Mouse (Mus musculus) E14TG2a.4 (cell line): ENCODE data around the gene Aldh8a1.

Experiments used
- CTCF ChIP-seq: conservative IDR thresholded peaks from 2 replicates; pipeline ENCODE4 v1.5.1; 2014; ENCODE audit warnings: low read length
- NANOG ChIP-seq: IDR thresholded peaks from 2 replicates; pipeline ENCODE4 v1.6.1; 2014; ENCODE audit warnings: borderline replicate concordance, low read length, mixed read lengths
- POU5F1 ChIP-seq: IDR thresholded peaks from 2 replicates; pipeline ENCODE4 v1.6.1; 2014; ENCODE audit warnings: low read length, borderline replicate concordance

DNA sequence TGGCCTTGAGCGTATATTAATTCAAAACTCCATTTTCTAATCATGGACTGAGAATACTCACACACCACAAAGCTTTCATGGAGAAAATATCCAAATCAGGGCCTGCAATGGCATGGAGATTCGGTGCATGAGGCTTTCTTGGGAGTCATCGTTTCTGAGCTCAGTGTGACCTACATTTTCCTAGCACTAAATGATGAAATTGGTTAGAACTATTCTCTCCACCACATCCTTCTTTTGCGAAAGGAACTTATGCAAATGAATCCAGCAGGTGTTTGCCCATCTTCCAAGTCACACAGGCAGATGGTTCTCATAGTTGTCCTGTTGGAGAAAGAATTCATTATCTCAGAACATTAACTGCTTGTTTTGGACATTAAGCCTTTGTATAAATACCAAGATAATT, 13.3 kb downstream of the Aldh8a1 start:
- TF ChIP-seq CTCF (no peak), POU5F1 (no peak), NANOG (no peak)
